Mouse (Mus musculus): ENCODE measurements around the gene Ano4. TPM values are rescaled to one million over a fixed set of nuclear protein-coding genes. Genes with fewer than 3 reads are reported as not detected.

Ano4 gene
- not detected in 2 replicates for total RNA-seq (2012; rRNA removed)
- not detected in 2 replicates for total RNA-seq (2014; rRNA removed)
- polyA plus RNA-seq (2012; ENCODE audit: insufficient read length, low read depth), result not detected in 2 replicates

GRCm38 (mm10) chr10:89344491-89345195, at the start of gene Ano4:
Gene Ano4, minus strand, starts transcription at chr10:89344762.
- no peak for DNase-seq (ENCODE audit: extremely low read depth)
- in situ Hi-C loops (cut with MboI; ENCODE audit: low pct_ligation_motif_present, low pct_unique_long_range_greater_than_20kb, low sequenced_read_pairs), result loop anchor here (25.0 kb wide), 1 partner anchor 293 kb away; no protein-coding TSS in a partner anchor
- no peak within 1 kb of the TSS for H3K4me3 ChIP-seq (replicated peaks in 1 of 3; ENCODE audit: low read depth in 2 of 3, low read length in 2 of 3, poor library complexity in 1 of 3)

GRCm38 (mm10) chr10:89392687-89393086, 48.1 kb upstream of the Ano4 start:
- Histone ChIP-seq H3K4me1 (ENCODE audit: control insufficient read depth in 1 of 2, insufficient read depth in 2 of 2) (no peaks in the 10 kb centered on the region), H3K4me3 (replicated peaks in 1 of 3; ENCODE audit: low read depth in 2 of 3, low read length in 2 of 3, poor library complexity in 1 of 3) (no peak overlapping the region), H3K27ac (ENCODE audit: insufficient read depth, low read depth) (no peak overlapping the region), H3K9ac (ENCODE audit: insufficient read depth, low read depth) (no peak overlapping the region), H3K79me2 (replicated peaks; ENCODE audit: control insufficient read depth, extremely low read depth, insufficient read depth, poor library complexity, severe bottlenecking) (no peaks in the 10 kb centered on the region), H3K27me3 (replicated peaks) (no peaks in the 10 kb centered on the region), H3K4me2 (ENCODE audit: insufficient read depth, low read depth, poor library complexity, severe bottlenecking) (no peak overlapping the region), H3K9me3 (replicated peaks; ENCODE audit: low read length) (no peaks in the 10 kb centered on the region), H3K36me3 (replicated peaks in 1 of 2; ENCODE audit: control insufficient read depth in 1 of 2, insufficient read depth in 1 of 2, low read length in 1 of 2) (no peaks in the 10 kb centered on the region)
- in situ Hi-C loops (cut with MboI; ENCODE audit: low pct_ligation_motif_present, low pct_unique_long_range_greater_than_20kb, low sequenced_read_pairs), result no loop called here
- dilution Hi-C loops (cut with MboI; ENCODE audit: extremely low pct_ligation_motif_present, extremely low pct_unique_long_range_greater_than_20kb, low sequenced_read_pairs), result no loop called here
- TF ChIP-seq TCF12 (IDR thresholded peaks at IDR 0.05; ENCODE audit: low read depth, low read length) (no peak), MAFK (IDR thresholded peaks at IDR 0.05; ENCODE audit: insufficient replicate concordance, low read length) (no peak), POLR2AphosphoS2 (IDR thresholded peaks at IDR 0.05; ENCODE audit: low read depth, low read length) (no peak), USF2 (conservative IDR thresholded peaks at IDR 0.05; ENCODE audit: low read depth, low read length) (no peak), GABPA (IDR thresholded peaks at IDR 0.05; ENCODE audit: insufficient replicate concordance, low read depth, low read length) (no peak)
- no peak for DNase-seq (ENCODE audit: extremely low read depth)

More at GRCm38 (mm10) chr10:89344491-89345195, at the start of gene Ano4:
- Histone ChIP-seq H3K79me2 (replicated peaks; ENCODE audit: control insufficient read depth, extremely low read depth, insufficient read depth, poor library complexity, severe bottlenecking) (no peaks in the 10 kb centered on the region), H3K27ac (ENCODE audit: insufficient read depth, low read depth) (no peak within 1 kb of the TSS), H3K4me2 (ENCODE audit: insufficient read depth, low read depth, poor library complexity, severe bottlenecking) (no peak within 1 kb of the TSS), H3K27me3 (replicated peaks) (no peaks in the 10 kb centered on the region), H3K9me3 (replicated peaks; ENCODE audit: low read length) (no peaks in the 10 kb centered on the region), H3K4me1 (ENCODE audit: control insufficient read depth in 1 of 2, insufficient read depth in 2 of 2) (peaks cover 2 to 4% of the 10 kb centered on the region in 2 experiments; a peak in 1 of 4 replicates), H3K36me3 (replicated peaks in 1 of 2; ENCODE audit: control insufficient read depth in 1 of 2, insufficient read depth in 1 of 2, low read length in 1 of 2) (no peaks in the 10 kb centered on the region), H3K9ac (ENCODE audit: insufficient read depth, low read depth) (no peak within 1 kb of the TSS)
- TF ChIP-seq USF2 (conservative IDR thresholded peaks at IDR 0.05; ENCODE audit: low read depth, low read length) (no peak), HCFC1 (IDR thresholded peaks at IDR 0.05; ENCODE audit: low read depth, low read length) (no peak)
- dilution Hi-C loops (cut with MboI; ENCODE audit: extremely low pct_ligation_motif_present, extremely low pct_unique_long_range_greater_than_20kb, low sequenced_read_pairs), result no loop called here

GRCm38 (mm10) chr10:89391571-89392163, 47.1 kb upstream of the Ano4 start:
- Histone ChIP-seq H3K36me3 (replicated peaks in 1 of 2; ENCODE audit: control insufficient read depth in 1 of 2, insufficient read depth in 1 of 2, low read length in 1 of 2) (no peaks in the 10 kb centered on the region), H3K4me2 (ENCODE audit: insufficient read depth, low read depth, poor library complexity, severe bottlenecking) (no peak overlapping the region), H3K9ac (ENCODE audit: insufficient read depth, low read depth) (no peak overlapping the region), H3K27ac (ENCODE audit: insufficient read depth, low read depth) (no peak overlapping the region), H3K79me2 (replicated peaks; ENCODE audit: control insufficient read depth, extremely low read depth, insufficient read depth, poor library complexity, severe bottlenecking) (no peaks in the 10 kb centered on the region), H3K4me3 (replicated peaks in 1 of 3; ENCODE audit: low read depth in 2 of 3, low read length in 2 of 3, poor library complexity in 1 of 3) (no peak overlapping the region), H3K4me1 (ENCODE audit: control insufficient read depth in 1 of 2, insufficient read depth in 2 of 2) (peaks cover 3 to 7% of the 10 kb centered on the region in 2 experiments; a peak in 2 of 4 replicates), H3K9me3 (replicated peaks; ENCODE audit: low read length) (no peaks in the 10 kb centered on the region), H3K27me3 (replicated peaks) (no peaks in the 10 kb centered on the region)
- in situ Hi-C loops (cut with MboI; ENCODE audit: low pct_ligation_motif_present, low pct_unique_long_range_greater_than_20kb, low sequenced_read_pairs) (no loop called here), dilution Hi-C loops (cut with MboI; ENCODE audit: extremely low pct_ligation_motif_present, extremely low pct_unique_long_range_greater_than_20kb, low sequenced_read_pairs) (no loop called here)
- no peak for DNase-seq (ENCODE audit: extremely low read depth)
- no peak for TF ChIP-seq POLR2A (IDR thresholded peaks at IDR 0.05; ENCODE audit: low read depth, low read length)
- TF ChIP-seq TCF12 (IDR thresholded peaks at IDR 0.05; ENCODE audit: low read depth, low read length), result no peak
- no peak for TF ChIP-seq ZMIZ1 (IDR thresholded peaks at IDR 0.05; ENCODE audit: low read depth, low read length)
- TF ChIP-seq IRF4 (IDR thresholded peaks at IDR 0.05; ENCODE audit: low read depth, low read length), result no peak
- TF ChIP-seq NELFE (IDR thresholded peaks at IDR 0.05; ENCODE audit: low read depth, low read length), result no peak
- TF ChIP-seq JUND (conservative IDR thresholded peaks at IDR 0.05; ENCODE audit: low read depth, low read length), result no peak
- no peak for TF ChIP-seq BHLHE40 (IDR thresholded peaks at IDR 0.05; ENCODE audit: low read depth, low read length)

Data from CH12.LX (cell line).